Mouse (Mus musculus) heart, postnatal 14 days (tissue): ENCODE measurements around the gene Hnrnpl. TPM values are rescaled to one million over a fixed set of nuclear protein-coding genes. Genes with fewer than 3 reads are reported as not detected.
A peak's percentile ranks its signal among the peaks of the same experiment; 100 is the strongest.

ENCODE experiments used
- DNase-seq, 2 experiments: peaks; one replicate each; pipeline ENCODE4 v3.0.0; 2021 to 2022
- intact Hi-C: fragments of 180-260 bp; cut with DNase I; formaldehyde crosslinking; loops from one replicate; pipeline ENCODE4 v1.15.1; 2025
- total RNA-seq, 2 experiments: library from RNA; stranded (reverse); gene quantifications; 2 replicates each; pipeline ENCODE4 v1.2.3; 2021

Gene Hnrnpl
- total RNA-seq, 2 experiments from 2014 or later: 314 to 317 TPM

- intact Hi-C loops: no loop called here
- DNase-seq: no peak
Measured at GRCm38 (mm10) chr7:28788307-28789195, 19.8 kb upstream of the Hnrnpl start, which contains the start of gene Rinl. TSS of gene Rinl (plus strand) at chr7:28788969.

- intact Hi-C loops: no loop called here
- DNase-seq: no peak
Measured at GRCm38 (mm10) chr7:28789235-28789634, 19.1 kb upstream of the Hnrnpl start.

- no peak for DNase-seq
Measured at GRCm38 (mm10) chr7:28790066-28790806, 18.1 kb upstream of the Hnrnpl start.

GRCm38 (mm10) chr7:28791706-28792105 lies 16.6 kb upstream of the Hnrnpl start:
- no peak for DNase-seq
- intact Hi-C loops: loop anchor here (5.0 kb wide), 1 partner anchor 181 kb away; no protein-coding TSS in a partner anchor

More at GRCm38 (mm10) chr7:28790066-28790806, 18.1 kb upstream of the Hnrnpl start:
- intact Hi-C loops: loop anchor here (5.0 kb wide), 1 partner anchor 182 kb away; no protein-coding TSS in a partner anchor

GRCm38 (mm10) chr7:28792391-28793185 lies 15.8 kb upstream of the Hnrnpl start:
- intact Hi-C loops: loop anchor here (5.0 kb wide), 1 partner anchor 180 kb away; no protein-coding TSS in a partner anchor
- no peak for DNase-seq

- DNase-seq: no peak
- intact Hi-C loops: loop anchor here (5.0 kb wide), 1 partner anchor 178 kb away; no protein-coding TSS in a partner anchor
Measured at GRCm38 (mm10) chr7:28793834-28794233, 14.5 kb upstream of the Hnrnpl start.

GRCm38 (mm10) chr7:28794496-28794895 lies 13.8 kb upstream of the Hnrnpl start:
- intact Hi-C loops: loop anchor here (5.0 kb wide), 1 partner anchor 178 kb away; no protein-coding TSS in a partner anchor
- no peak for DNase-seq

- DNase-seq: no peak
Measured at GRCm38 (mm10) chr7:28795832-28796231, 12.5 kb upstream of the Hnrnpl start.

GRCm38 (mm10) chr7:28796562-28796975 lies 11.8 kb upstream of the Hnrnpl start:
- peak; percentile 89 to 92 for DNase-seq
- intact Hi-C loops: loop anchor here (1.0 to 5.0 kb wide), 3 partner anchors 16 to 71 kb away; partner anchors contain the start of gene Lgals4

More at GRCm38 (mm10) chr7:28795832-28796231, 12.5 kb upstream of the Hnrnpl start:
- intact Hi-C loops: loop anchor here (1.0 to 5.0 kb wide), 3 partner anchors 17 to 71 kb away; partner anchors contain the start of gene Lgals4

- intact Hi-C loops: loop anchor here (5.0 kb wide), 1 partner anchor 32 kb away; the partner anchor contains the start of gene Lgals4
- DNase-seq: no peak
Measured at GRCm38 (mm10) chr7:28799994-28800393, 8.3 kb upstream of the Hnrnpl start.

- intact Hi-C loops: no loop called here
- no peak for DNase-seq
Measured at GRCm38 (mm10) chr7:28801451-28801850, 6.9 kb upstream of the Hnrnpl start.

- intact Hi-C loops: no loop called here
Measured at GRCm38 (mm10) chr7:28801901-28802670, 6.3 kb upstream of the Hnrnpl start.

GRCm38 (mm10) chr7:28802846-28803588 lies 5.3 kb upstream of the Hnrnpl start:
- intact Hi-C loops: no loop called here
- no peak for DNase-seq

More at GRCm38 (mm10) chr7:28801901-28802670, 6.3 kb upstream of the Hnrnpl start:
- DNase-seq: peak; percentile 39 to 58

- intact Hi-C loops: no loop called here
- DNase-seq: no peak
Measured at GRCm38 (mm10) chr7:28803756-28804155, 4.6 kb upstream of the Hnrnpl start.

- intact Hi-C loops: no loop called here
Measured at GRCm38 (mm10) chr7:28806869-28807268, 1.5 kb upstream of the Hnrnpl start.

GRCm38 (mm10) chr7:28807641-28808220 lies 610 bp upstream of the Hnrnpl start:
- peak; percentile 48 to 64 for DNase-seq
- intact Hi-C loops: no loop called here

More at GRCm38 (mm10) chr7:28806869-28807268, 1.5 kb upstream of the Hnrnpl start:
- DNase-seq: no peak

GRCm38 (mm10) chr7:28808957-28809393 lies 634 bp downstream of the Hnrnpl start:
- intact Hi-C loops: no loop called here
- peak; percentile 97 to 99 for DNase-seq
